Mouse (Mus musculus) CH12.LX (cell line): Measurements from ENCODE around the gene Mdga1. TPM values are rescaled to one million over a fixed set of nuclear protein-coding genes. Genes with fewer than 3 reads are reported as not detected.

Experiments used
- DNase-seq: peaks from one replicate; pipeline ENCODE4 v3.0.0-alpha.2; 2013; ENCODE audit errors: extremely low read depth
- H3K27ac ChIP-seq: 2 replicates; pipeline ENCODE4 v1.5.1; 2012; ENCODE audit warnings: low read depth, mild to moderate bottlenecking, control low read depth, moderate library complexity; ENCODE audit not compliant: insufficient read depth
- H3K27me3 ChIP-seq: replicated peaks from 2 replicates; pipeline ENCODE3; 2012; ENCODE audit warnings: inconsistent platforms
- H3K36me3 ChIP-seq, 2 experiments: replicated peaks in 1 of 2; 2 replicates each; pipeline versions ENCODE3 to v1.6.1; 2012; ENCODE audit warnings: inconsistent platforms in 1 of 2, low read length in 1 of 2, mild to moderate bottlenecking in 1 of 2, mixed read lengths in 1 of 2, moderate library complexity in 1 of 2; ENCODE audit not compliant: control insufficient read depth in 1 of 2, insufficient read depth in 1 of 2
- H3K4me1 ChIP-seq, 2 experiments: 2 replicates each; pipeline ENCODE4 v1.6.1; 2012; ENCODE audit warnings: inconsistent platforms in 1 of 2, moderate library complexity in 1 of 2; ENCODE audit not compliant: insufficient read depth in 2 of 2, control insufficient read depth in 1 of 2
- H3K4me2 ChIP-seq: 2 replicates; pipeline ENCODE4 v1.6.1; 2012; ENCODE audit warnings: low read depth, mild to moderate bottlenecking, control low read depth; ENCODE audit not compliant: poor library complexity, insufficient read depth, severe bottlenecking
- H3K4me3 ChIP-seq, 3 experiments: fragments of 150-350 bp in 1 of 3; sonication (generic) in 1 of 3; replicated peaks in 1 of 3; 2 replicates each; pipeline versions ENCODE3 to v1.5.1; 2011 to 2012; ENCODE audit warnings: low read depth in 2 of 3, low read length in 2 of 3, mild to moderate bottlenecking in 2 of 3, moderate library complexity in 2 of 3, control low read depth in 1 of 3, improper control_type of control experiment in 1 of 3, inconsistent platforms in 1 of 3, mixed read lengths in 1 of 3; ENCODE audit not compliant: poor library complexity in 1 of 3
- H3K79me2 ChIP-seq: replicated peaks from 2 replicates; pipeline ENCODE4 v1.6.1; 2012; ENCODE audit warnings: mild to moderate bottlenecking, moderate library complexity; ENCODE audit not compliant: control insufficient read depth, poor library complexity, insufficient read depth, severe bottlenecking; ENCODE audit errors: extremely low read depth
- H3K9ac ChIP-seq: 2 replicates; pipeline ENCODE4 v1.6.1; 2012; ENCODE audit warnings: low read depth, mild to moderate bottlenecking, control low read depth, moderate library complexity; ENCODE audit not compliant: insufficient read depth
- H3K9me3 ChIP-seq: replicated peaks from 2 replicates; pipeline ENCODE3; 2012; ENCODE audit warnings: low read length, inconsistent platforms, mixed read lengths
- BHLHE40 ChIP-seq: IDR thresholded peaks from 2 replicates; pipeline ENCODE4 v1.6.1; 2011; ENCODE audit warnings: mild to moderate bottlenecking, low read depth, low read length, improper control_type of control experiment
- CHD1 ChIP-seq: IDR thresholded peaks from 2 replicates; pipeline ENCODE4 v1.6.1; 2012; ENCODE audit warnings: low read depth, low read length, improper control_type of control experiment, inconsistent platforms
- E2F4 ChIP-seq: IDR thresholded peaks from 2 replicates; pipeline ENCODE4 v1.6.1; 2011; ENCODE audit warnings: low read depth, low read length, improper control_type of control experiment; ENCODE audit not compliant: insufficient replicate concordance
- EP300 ChIP-seq: IDR thresholded peaks from 2 replicates; pipeline ENCODE4 v1.6.1; 2011; ENCODE audit warnings: low read length, improper control_type of control experiment
- JUND ChIP-seq: conservative IDR thresholded peaks from 2 replicates; pipeline ENCODE4 v1.6.1; 2011; ENCODE audit warnings: low read depth, low read length, improper control_type of control experiment
- MAX ChIP-seq: IDR thresholded peaks from 2 replicates; pipeline ENCODE4 v1.6.1; 2011; ENCODE audit warnings: low read length, improper control_type of control experiment
- MAZ ChIP-seq: IDR thresholded peaks from 2 replicates; pipeline ENCODE4 v1.6.1; 2012; ENCODE audit warnings: low read depth, mild to moderate bottlenecking, inconsistent platforms, low read length, improper control_type of control experiment, moderate library complexity
- MEF2A ChIP-seq: IDR thresholded peaks from 2 replicates; pipeline ENCODE4 v1.6.1; 2014; ENCODE audit warnings: low read depth, mild to moderate bottlenecking, inconsistent platforms, low read length, improper control_type of control experiment, borderline replicate concordance
- MXI1 ChIP-seq: IDR thresholded peaks from 2 replicates; pipeline ENCODE4 v1.6.1; 2011; ENCODE audit warnings: mild to moderate bottlenecking, low read depth, low read length, improper control_type of control experiment
- PAX5 ChIP-seq: IDR thresholded peaks from 2 replicates; pipeline ENCODE4 v1.6.1; 2012; ENCODE audit warnings: low read length, inconsistent platforms, mixed read lengths
- SIN3A ChIP-seq: IDR thresholded peaks from 2 replicates; pipeline ENCODE4 v1.6.1; 2012; ENCODE audit warnings: low read length, improper control_type of control experiment, inconsistent platforms
- SMC3 ChIP-seq: IDR thresholded peaks from 2 replicates; pipeline ENCODE4 v1.6.1; 2011; ENCODE audit warnings: low read depth, low read length, improper control_type of control experiment
- TBP ChIP-seq: conservative IDR thresholded peaks from 2 replicates; pipeline ENCODE4 v1.6.1; 2011; ENCODE audit warnings: low read depth, low read length, improper control_type of control experiment
- TCF12 ChIP-seq: IDR thresholded peaks from 2 replicates; pipeline ENCODE4 v1.6.1; 2014; ENCODE audit warnings: low read depth, mild to moderate bottlenecking, inconsistent platforms, low read length, improper control_type of control experiment
- UBTF ChIP-seq: IDR thresholded peaks from 2 replicates; pipeline ENCODE4 v1.6.1; 2012; ENCODE audit warnings: low read depth, mild to moderate bottlenecking, inconsistent platforms, low read length, improper control_type of control experiment, moderate library complexity
- USF2 ChIP-seq: conservative IDR thresholded peaks from 2 replicates; pipeline ENCODE4 v1.6.1; 2011; ENCODE audit warnings: low read depth, low read length, improper control_type of control experiment
- ZC3H11A ChIP-seq: IDR thresholded peaks from 2 replicates; pipeline ENCODE4 v1.6.1; 2012; ENCODE audit warnings: low read depth, mild to moderate bottlenecking, inconsistent platforms, low read length, improper control_type of control experiment
- ZMIZ1 ChIP-seq: IDR thresholded peaks from 2 replicates; pipeline ENCODE4 v1.6.1; 2012; ENCODE audit warnings: low read depth, mild to moderate bottlenecking, inconsistent platforms, low read length, improper control_type of control experiment
- ZNF384 ChIP-seq: IDR thresholded peaks from 2 replicates; pipeline ENCODE4 v1.6.1; 2012; ENCODE audit warnings: low read depth, low read length, improper control_type of control experiment, inconsistent platforms
- dilution Hi-C: fragments of 300-500 bp; cut with MboI; formaldehyde crosslinking; loops from 2 replicates; pipeline ENCODE4 v1.14.3; 2020; ENCODE audit warnings: low sequenced_read_pairs; ENCODE audit not compliant: extremely low pct_unique_long_range_greater_than_20kb, extremely low pct_ligation_motif_present
- in situ Hi-C: fragments of 300-500 bp; cut with MboI; formaldehyde crosslinking; loops from 3 replicates; pipeline ENCODE4 v1.14.3; 2019; ENCODE audit warnings: low sequenced_read_pairs, low pct_ligation_motif_present, low pct_unique_long_range_greater_than_20kb, mixed read lengths
- polyA plus RNA-seq: library from polyadenylated mRNA; unstranded; fragments of >175 nt; gene quantifications from 2 replicates; pipeline ENCODE4 v1.2.1, GENCODE M21; 2012; ENCODE audit warnings: low read depth; ENCODE audit not compliant: insufficient read length
- total RNA-seq, 2 experiments: library from RNA; depleted of rRNA; stranded (reverse); fragments of 300-350 nt in 1 of 2; fragments of >200 nt in 1 of 2; gene quantifications; 2 replicates each; pipeline ENCODE4 v1.2.3; 2012 to 2014

Mdga1 gene
- total and polyA plus RNA-seq, 3 experiments = 0.29 to 0.39 (median 0.38) TPM

- Histone ChIP-seq H3K4me2 (no peak overlapping the region), H3K36me3 (no peaks in the 10 kb centered on the region), H3K9ac (no peak overlapping the region), H3K27ac (no peak overlapping the region), H3K4me1 (no peaks in the 10 kb centered on the region; a peak in 1 of 4 replicates), H3K9me3 (no peaks in the 10 kb centered on the region), H3K27me3 (peaks cover 34% of the 10 kb centered on the region), H3K79me2 (no peaks in the 10 kb centered on the region), H3K4me3 (no peak overlapping the region)
- TF ChIP-seq ZC3H11A (no peak), PAX5 (no peak)
- dilution Hi-C loops = no loop called here
- in situ Hi-C loops = loop anchor here (10.0 to 25.0 kb wide), 2 partner anchors 61 to 244 kb away; partner anchors contain the start of genes Gm28043 and Rnf8
- DNase-seq = no peak
Measured at GRCm38 (mm10) chr17:29855702-29856580, 113.9 kb downstream of the Mdga1 start.

DNA sequence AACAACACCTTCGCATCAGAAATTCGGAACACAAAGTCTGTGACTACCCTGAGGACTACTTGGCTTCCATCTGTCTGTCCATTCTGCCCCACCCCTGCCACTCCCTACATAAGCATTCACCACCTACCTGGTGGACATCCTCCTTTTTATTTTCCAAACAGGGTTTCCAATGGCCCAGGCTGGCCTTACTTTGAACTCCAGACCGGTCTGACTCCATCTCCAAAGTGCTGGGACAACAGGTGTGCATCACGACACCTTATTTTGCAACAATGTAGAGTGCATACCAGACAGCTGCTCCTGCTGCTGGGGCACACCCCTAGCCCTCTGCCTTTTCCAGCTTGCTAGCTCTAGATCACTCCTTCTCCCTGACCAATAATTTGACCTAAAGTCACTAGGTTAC is 115.1 kb downstream of the Mdga1 start:
- Histone ChIP-seq H3K4me3 (no peak overlapping the region), H3K79me2 (no peaks in the 10 kb centered on the region), H3K36me3 (no peaks in the 10 kb centered on the region), H3K27me3 (peaks cover 34% of the 10 kb centered on the region), H3K4me2 (no peak overlapping the region), H3K9ac (no peak overlapping the region), H3K9me3 (no peaks in the 10 kb centered on the region), H3K4me1 (no peaks in the 10 kb centered on the region; a peak in 1 of 4 replicates), H3K27ac (no peak overlapping the region)
- TF ChIP-seq TBP (no peak), MEF2A (no peak), USF2 (no peak), EP300 (no peak), SMC3 (no peak)
- dilution Hi-C loops = no loop called here
- in situ Hi-C loops = loop anchor here (10.0 to 25.0 kb wide), 2 partner anchors 60 to 243 kb away; partner anchors contain the start of genes Gm28043 and Rnf8
- no peak for DNase-seq

DNA sequence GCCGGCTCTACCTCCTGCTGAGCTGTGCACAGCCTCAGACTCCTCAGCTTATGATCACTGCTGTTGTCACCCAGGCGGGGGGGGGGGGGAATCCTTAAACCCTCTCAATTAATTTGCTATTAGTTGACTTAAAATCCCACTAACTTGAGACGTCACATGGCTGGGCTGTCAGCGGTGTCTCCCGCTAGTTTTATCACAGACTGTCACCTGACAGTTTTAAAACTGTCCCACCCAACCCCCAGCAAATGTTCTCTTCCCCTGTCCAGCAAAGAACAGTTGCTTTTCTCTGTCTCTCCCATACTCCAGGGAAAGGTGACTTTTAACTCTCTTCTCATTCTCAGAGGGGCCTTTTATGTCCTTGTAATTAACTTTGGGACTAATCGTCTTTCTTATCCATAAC is 115.5 kb downstream of the Mdga1 start:
- DNase-seq = no peak
- H3K4me1 ChIP-seq = no peaks in the 10 kb centered on the region; a peak in 2 of 4 replicates
- no peaks in the 10 kb centered on the region for H3K9me3 ChIP-seq
- H3K27ac ChIP-seq = no peak overlapping the region
- H3K36me3 ChIP-seq = no peaks in the 10 kb centered on the region
- H3K79me2 ChIP-seq = no peaks in the 10 kb centered on the region
- no peak overlapping the region for H3K4me2 ChIP-seq
- TF ChIP-seq SMC3 (no peak), PAX5 (no peak), MXI1 (no peak), MAX (no peak), UBTF (no peak), TCF12 (no peak), ZNF384 (no peak), ZMIZ1 (no peak), E2F4 (no peak), MAZ (no peak), CHD1 (no peak), BHLHE40 (no peak), JUND (no peak), SIN3A (no peak)
- dilution Hi-C loops (no loop called here), in situ Hi-C loops (loop anchor here (10.0 to 25.0 kb wide), 2 partner anchors 60 to 242 kb away; partner anchors contain the start of genes Gm28043 and Rnf8)
- H3K4me3 ChIP-seq = no peak overlapping the region
- H3K27me3 ChIP-seq = peaks cover 34% of the 10 kb centered on the region
- no peak overlapping the region for H3K9ac ChIP-seq
